Mouse (Mus musculus): ENCODE measurements at regions not wholly inside any gene's neighbourhood (a gene's known extent, or its start where the extent isn't known, plus 50 kb on each side); places are given as distances from the start of the nearest gene placed in this dataset.

DNA sequence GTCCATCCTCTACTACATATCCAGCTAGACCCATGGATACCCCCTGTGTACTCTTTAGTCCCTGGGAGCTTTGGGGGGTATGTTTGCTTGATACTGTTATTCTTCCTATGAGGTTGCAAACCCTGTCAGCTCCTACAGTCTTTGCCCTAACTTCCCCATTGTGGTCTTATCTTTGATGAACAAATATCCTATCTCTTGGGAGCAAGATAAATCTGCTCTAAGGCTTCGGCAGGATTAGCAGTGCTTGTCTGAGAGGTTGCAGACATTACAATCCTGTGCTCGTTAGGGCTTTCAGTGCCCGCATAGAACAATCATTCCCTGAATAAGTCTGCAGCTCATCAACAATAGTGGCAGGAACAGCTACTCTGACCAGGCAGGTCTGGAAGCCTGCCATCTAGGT, 1002.7 kb upstream of the Zeb2 start:
- ATAC-seq: no peak

DNA sequence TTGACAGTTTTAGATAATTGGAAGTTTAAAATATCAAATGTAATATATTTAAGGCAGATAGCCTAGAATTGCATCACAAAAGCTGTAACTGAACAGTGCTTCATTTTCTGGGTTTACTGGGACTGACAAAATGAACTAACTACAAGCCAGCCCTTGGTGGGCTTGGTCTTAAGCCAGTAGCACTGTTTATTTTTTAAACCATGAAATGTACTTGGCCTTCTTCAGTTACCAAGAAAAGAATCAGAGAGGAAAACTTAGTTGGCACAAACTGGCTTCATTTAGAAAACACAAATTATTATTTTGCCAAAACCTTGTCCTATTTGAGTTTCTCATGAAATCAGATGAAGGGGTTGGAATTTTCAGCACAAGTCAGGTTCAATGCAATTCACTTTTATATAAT, 989.8 kb upstream of the Zeb2 start:
- no peak for ATAC-seq

DNA sequence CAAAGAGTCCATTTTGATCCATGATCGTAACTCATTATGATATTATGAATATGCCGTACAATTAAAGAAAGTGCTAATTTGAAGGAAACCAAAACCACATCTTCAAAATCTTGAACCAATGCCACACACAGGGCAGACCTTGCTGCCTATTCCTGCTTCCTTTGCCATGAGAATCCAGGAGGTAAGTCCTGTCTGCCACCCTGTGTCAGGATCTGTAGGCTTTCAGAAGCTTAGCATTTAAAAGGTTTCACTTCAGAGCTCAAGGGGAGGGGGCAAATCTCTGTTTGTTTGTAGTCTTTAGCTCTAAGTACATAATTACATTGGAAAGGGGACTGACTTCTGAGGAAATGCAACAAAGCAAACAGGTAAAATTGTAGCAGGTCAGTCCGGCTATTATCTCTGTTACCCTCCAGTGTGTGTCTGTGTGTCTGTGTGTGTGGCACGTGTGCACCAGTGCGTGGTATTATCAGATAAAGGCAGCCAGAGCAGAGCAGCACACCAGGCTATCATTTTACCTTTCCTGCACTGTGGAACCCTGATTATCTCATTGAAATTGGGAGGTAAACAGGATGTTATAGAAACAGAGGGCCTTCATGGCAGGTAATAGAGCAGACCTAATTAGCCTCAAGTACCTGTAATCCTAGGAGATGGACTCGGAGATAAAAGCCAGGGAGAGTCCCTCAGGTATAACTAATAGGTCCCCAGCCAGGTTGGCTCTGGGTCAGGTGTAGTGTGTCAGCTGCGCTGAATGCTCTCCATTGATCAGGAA, 948.0 kb upstream of the Zeb2 start:
- no peak for ATAC-seq

DNA sequence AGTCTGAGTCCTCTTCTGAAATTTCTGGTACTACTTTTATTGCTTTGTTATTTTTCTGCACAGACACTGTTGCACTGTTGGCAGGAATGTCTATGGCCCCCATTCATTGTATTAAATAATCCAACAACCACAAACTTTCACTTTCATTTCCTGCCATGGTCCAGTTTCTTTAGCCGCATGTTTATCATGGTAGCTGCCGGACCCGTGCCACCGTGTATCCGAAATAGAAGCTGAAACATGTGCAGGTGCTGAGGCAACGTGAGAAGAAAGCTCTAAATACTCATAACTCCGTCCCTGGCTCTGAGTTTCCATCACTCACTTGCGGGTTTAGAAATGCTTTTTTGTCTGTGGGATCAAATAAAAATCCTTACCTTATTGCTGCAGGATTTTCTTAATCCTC, 938.5 kb upstream of the Zeb2 start:
- ATAC-seq: no peak

DNA sequence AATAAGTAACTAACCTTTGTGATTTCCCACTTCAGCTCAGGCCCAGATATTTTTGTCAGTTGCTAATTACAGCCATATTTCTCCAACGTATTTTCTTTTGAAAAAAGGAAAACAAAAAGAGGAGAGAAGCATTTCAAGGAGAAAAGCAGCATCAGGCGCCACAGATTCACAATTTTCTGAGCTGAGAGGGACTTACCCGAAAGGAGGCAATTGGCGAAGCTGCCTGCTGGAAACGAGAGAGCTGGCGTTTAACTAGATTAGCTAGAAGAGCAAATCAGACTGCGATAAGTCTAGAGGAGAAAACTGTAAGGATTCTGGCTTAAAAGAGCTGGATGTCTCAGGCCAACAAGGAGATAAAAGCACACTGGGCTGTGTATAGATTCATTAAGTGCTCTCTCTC, 937.7 kb upstream of the Zeb2 start:
- ATAC-seq: no peak

DNA sequence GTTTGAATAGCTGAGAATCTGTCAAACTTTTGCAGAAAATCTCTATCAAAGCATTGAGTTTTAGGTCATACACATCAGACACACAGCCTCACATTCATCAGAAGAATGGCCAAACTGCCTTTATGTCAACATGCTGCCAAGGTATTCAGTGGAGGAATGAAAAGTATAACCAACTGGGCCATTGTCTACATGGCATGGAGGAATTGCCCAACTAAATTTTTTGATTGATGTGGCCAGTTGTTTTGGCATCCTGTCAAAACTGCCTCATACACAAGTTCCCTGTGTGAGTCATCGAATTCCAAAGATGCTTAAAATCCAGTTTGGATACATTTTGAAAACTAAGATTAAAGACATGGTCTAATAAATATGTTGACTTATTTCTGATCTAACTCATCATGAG, 904.7 kb upstream of the Zeb2 start:
- ATAC-seq: no peak

DNA sequence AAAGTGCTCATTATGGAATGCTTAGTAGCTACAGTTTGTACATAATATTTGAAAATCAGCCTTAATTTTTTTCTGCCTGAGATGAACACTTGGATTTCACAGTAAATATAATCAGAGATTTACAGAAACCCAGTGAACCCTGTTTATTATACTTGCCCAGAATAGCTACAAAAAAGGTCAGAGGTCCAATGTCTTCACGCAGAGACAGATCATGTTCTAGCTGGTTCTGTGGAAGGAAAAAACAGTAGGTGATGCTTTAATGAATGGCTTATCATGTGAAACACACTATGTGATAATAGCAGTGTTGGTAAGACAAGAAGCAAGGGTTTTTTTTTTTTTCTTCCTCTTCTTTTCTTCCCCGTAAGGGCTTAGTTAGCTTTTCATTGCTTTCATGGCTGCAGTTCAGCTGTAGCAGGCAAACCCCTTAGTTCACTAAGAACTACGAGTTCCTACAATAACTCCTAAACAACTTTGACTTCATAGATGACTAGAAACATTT, 896.6 kb upstream of the Zeb2 start:
- no peak for ATAC-seq

DNA sequence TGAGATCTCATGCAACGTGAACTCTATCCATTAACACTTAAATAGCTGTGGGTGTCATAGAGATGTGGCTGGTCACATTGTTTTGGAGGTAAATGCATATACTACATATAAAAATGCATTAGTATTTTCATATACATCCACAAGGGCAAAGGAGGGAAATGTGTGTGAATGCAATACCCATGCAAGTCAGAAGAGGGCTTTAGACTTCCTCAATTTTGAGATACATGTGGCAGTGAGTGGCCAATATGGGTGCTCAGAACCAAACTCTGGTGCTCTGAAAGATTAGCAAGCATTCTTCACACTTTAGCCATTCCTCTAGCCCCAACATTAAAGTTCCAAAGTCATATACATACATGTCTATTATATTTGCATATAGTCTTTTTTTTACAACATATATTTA, 895.5 kb upstream of the Zeb2 start:
- no peak for ATAC-seq

DNA sequence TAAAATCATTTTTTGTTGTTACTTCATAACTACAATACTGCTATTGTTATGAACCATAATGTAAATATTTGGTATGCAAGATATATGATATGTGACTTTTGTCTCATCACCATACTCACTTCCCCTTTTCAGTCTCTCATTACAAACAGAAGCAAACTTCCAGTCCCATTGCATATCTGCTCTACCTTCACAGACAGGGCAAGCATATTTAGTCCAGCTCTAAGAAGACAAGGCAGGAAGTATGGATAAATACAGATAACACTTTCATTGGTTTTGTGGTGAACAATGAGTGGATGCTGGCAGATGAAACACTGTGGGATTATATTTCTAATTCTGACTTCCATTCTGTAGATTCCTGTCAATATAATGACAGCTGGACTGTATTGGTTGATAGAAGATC, 858.0 kb upstream of the Zeb2 start:
- ATAC-seq: no peak

DNA sequence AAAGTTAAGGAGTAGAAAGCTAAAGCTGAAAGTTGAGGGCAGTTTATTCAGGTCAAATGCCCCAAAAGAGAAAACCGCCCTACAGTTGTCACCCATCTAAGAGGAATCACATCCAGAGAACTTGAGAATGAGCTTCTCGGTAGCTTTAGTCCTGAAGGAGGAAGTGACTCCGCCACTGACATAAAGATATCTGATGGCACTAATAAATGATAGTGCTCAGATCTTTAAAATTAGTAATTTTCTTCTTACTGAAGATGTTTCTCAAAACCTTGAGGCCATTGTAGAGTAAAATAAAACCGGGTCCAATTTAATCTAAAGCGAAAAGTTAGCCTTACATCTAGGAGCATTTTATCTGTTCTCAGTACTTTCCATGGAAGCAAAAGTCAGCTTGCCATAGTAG, 851.4 kb upstream of the Zeb2 start:
- no peak for ATAC-seq

DNA sequence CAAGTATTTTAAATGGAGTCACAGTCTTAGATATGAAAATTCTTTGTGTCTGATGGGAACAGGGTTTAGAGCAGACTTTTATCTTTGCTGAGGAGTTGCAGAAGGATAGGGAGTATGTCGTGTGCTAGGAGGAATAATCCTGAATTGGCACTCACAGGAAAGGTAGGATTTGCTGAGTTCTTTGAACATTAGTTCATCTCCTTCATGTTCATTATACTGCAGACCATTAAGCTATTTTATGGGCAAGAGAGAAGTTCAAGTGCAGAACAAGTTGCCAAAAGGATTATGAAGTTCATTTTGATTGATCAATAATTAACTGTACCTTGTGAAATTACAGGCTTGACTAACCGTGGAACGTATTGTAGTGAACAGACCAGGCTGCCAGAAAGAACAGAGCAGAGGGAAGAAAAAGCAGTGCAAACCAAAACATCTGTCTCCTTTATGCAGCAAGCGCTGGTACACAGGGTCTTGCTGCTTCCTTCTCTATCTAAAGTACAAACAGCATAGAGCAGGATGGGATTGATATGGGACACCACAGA, 839.7 kb upstream of the Zeb2 start:
- no peak for ATAC-seq

DNA sequence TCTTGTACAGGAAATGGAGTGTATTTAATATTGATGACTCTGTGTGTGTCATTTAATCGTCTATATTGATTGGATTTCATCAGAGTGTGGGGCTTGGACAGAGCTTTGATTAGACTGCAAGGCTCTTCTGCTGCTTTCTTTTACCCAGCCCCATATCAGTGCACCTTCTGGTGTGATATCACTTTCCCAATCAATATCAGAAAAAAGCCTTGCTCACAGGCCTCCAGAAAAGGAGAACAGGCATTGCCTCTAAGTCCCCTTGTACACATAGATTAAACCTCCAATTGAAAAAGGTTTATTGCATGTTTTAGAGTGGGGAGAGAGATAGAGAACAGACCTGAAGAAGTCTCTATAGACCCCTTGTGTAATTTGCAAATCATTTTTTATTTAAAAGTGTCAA, 831.6 kb upstream of the Zeb2 start:
- no peak for ATAC-seq

DNA sequence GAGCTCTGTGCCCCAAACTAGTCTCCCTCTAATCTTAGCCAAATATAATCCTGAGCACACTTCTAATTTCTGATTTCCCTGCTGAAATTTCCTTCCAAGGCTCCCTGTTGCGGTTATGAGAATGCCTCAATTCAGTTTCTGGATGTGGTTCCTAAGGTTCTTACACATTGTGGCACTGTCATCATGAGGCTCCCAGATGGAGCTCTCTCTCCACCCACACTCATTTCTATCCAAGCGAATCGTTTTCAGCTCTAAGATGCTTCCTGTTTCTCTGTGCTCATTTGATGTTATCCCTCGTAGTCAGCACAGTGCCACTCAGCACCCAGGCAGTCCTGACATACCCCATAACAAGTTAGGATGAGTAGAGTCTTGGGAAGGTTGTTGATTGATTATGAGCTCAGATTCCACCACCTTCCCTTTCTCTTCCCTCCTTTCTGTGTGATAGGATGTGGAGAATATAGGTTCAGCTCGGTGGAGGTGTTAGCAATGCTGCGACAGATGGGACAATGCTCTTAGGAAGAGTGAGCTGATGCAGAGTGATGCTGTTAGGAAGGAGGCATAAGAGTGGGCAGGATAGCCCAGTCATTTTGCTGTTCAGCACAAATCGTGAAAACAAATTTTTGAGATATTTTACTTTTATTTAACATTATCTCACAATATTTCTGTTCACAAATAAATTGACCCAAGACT, 808.7 kb upstream of the Zeb2 start:
- no peak for ATAC-seq

DNA sequence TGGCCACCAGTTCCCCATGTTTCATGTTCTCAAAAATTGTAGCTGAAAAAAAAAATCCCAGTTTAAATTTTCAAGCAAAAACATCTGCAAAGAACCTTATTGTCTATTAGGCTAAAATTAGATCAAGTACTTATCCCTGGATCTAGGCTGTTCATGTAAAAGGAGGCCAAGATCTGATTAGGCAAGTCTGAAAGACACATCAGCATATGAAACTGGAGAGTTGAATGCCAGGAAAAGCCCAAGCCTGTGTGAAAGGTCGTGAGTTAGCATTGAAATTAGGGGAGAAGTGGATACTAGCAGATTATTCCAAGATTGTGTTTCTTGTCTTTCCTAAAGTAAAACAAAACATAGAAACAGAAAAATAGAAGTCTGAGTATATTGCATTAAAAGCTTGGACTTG, 791.7 kb upstream of the Zeb2 start:
- no peak for ATAC-seq

DNA sequence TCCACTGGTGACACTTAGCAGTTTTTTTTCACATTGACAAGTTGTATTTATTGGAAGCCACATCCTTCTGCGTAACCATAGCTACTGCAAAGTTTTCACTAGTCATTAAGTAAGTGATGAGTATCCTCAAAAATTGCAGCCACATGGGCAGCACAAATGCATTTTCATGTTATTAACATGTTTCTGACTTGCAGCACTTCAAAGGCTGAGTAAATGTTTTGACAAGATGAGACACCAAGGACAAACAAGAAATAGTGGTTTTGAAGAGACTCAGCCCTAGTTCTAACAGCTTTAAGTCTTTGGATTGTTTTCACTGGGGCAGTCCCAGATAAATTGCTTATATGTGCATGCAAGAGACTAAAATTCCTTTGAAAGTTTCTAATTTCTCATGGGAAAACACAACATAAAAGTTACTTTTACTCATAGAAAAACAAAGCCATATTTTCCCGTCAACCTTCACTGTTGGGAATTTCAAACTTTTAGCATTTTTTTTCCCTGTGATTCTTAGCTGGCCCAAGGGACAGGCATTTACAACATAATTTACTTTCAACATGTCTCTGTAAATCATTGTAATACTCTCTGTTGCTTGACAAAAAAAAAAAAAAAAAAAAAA, 787.5 kb upstream of the Zeb2 start:
- no peak for ATAC-seq

DNA sequence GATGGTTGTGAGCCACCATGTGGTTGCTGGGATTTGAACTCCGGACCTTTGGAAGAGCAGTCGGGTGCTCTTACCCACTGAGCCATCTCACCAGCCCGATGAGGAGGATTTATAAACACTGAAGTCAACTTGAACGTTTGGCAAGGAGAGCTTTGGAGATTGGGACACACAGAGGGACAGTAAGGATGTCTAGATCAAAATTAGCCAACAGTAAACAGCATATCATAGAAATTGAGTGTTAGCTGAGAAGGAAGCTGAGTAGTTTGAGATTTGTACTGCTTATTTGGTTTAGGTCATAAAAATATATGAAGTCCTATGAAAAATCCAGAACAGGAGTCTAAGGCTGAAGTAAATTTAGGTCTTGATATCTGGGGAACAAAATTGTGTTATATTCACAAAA, 786.9 kb upstream of the Zeb2 start:
- no peak for ATAC-seq

DNA sequence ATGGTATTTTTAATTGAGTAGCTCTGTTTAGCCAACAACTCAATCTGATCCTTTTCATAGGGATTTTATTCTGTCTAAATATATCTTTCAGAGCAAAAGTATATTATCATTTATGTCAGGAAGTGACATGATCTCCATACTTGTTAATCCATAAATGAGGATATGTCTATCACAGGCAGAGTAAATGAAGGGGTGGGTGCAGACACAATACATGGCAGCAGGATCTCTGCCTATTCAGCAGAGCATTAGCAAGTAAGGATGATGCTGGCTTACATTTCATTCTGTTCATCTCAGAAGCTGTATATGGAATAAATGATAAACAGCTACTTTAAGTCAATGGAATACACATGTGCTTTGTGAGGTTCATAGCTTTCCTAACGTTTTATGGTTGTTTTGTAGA, 786.2 kb upstream of the Zeb2 start:
- ATAC-seq: no peak

DNA sequence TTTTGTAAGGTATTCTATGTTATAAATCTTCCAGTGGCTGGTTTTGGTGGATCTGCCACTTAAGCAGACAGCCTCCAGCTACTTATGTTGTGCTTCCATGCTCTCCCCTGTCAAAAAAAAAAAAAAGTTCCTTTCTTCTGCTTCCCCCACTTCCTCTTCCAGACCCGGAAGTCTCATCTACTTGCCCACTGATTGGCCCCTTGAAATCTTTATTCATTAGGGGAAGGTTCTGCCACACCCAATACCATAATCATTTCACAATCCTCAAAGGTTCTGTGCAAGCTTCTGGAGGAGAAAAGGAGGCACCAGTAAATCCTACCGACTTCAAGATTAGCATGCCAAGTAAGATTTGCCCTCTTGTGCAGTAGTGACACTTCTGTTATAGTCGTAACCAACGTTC, 784.7 kb upstream of the Zeb2 start:
- no peak for ATAC-seq

DNA sequence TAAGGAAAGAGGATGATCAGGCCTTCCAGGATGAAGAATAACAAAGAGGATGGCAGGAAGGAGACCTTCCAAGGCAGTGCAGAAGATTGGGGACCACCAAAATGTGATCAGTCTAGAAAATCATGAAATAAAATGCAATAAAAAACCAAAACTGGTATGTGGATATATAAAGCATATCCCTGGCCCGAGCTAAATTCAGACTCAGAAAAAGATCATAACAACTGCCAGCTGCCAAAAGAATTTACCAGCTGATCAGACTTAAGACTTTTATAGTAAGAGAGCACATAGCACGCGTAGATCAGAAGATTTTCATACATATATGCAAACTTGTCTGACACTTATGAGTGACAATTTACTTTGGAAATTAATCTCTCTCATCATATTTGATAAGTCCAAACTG, 767.5 kb upstream of the Zeb2 start:
- ATAC-seq: no peak

DNA sequence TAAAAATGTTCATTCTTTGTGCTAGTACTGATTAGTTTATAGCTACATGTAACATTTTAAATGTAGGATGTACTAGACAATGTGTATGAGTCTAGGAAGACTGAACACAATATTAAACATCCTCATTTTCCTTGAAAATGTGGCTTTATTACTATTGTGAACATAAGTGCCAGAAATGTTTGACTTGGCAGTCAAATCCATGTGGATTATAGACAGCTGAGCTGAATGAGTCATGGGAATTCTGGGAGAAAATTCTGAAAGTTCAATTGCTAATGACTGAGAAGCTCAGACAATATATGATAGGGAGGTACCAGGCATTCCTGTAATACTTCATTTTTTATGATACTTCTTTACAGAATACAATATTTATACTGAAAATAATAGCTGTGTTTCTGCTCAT, 761.5 kb upstream of the Zeb2 start:
- no peak for ATAC-seq

DNA sequence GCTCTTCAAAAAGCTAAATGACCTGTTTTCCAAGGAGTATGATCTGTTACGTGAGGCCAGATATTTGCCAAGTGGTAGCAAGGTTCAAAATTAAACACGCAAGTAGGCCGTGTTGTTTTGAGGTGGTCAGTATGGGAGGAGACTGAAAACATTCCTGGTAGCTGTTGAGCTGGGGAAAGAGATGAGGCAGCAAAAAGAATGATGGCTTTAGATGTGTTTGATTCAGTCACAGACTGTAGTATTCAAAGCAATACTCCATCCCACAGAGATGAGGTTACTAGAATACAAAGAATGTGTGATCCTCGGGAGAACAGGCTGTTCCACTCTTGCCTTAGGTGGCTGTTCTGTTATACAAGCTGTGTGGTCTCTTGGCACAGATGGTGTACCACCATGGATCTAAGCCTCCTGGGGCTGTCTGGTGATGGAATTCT, 742.7 kb upstream of the Zeb2 start:
- no peak for ATAC-seq

DNA sequence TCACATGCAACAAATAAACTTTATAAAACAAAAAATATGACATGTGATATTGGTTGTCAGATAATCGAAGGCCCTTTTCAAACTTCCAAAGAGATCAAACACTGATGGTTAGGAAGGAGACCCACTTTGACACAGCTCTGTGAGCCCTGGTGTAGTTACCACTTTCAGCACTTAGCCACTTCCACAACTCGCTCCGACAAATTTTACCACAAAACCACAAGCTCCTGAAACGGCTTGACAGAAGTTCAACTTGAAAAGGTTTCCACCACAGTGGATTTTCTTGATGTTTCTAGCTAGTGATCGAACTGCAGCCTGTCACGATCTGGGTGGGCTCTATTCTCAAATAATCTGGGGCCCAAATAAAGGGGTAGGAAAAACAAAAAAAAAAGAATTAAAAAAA, 742.2 kb upstream of the Zeb2 start:
- no peak for ATAC-seq

DNA sequence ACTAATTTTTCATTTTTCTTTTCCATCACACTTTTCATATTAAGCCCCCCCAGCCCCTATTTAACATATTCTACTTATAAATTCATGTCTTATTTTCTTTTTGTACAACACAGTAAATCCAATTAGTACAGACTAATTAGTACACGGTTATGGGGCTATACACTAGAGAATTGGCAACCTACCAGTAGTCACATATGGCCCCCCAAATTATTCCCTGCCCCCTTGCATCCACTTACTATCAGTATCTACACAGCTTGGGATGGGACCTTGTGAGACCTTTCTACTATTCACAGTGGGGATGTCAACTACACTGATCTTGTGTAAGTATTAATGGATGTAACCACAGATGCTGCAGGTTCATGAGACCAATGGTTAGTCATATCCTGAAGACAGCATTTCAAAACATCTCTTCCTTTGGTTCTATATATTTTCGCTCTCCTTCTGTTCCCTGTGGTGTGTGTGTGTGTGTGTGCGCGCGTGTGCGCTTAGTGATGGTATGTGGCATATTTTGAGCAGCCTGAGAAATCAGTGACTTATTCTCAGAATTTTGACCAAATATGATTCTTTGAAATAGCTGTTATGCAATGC, 732.9 kb upstream of the Zeb2 start:
- no peak for ATAC-seq

Measured in CD4-positive, CD25-positive, alpha-beta regulatory T cell, adult 4 months (primary cell).